Mouse (Mus musculus) lung, adult 2 months (tissue): ENCODE results near the gene Gm21970.

Experiments used
- CTCF ChIP-seq: fragments of 200-500 bp; IDR thresholded peaks from 2 replicates; pipeline ENCODE4 v1.5.1; 2011; ENCODE audit warnings: mild to moderate bottlenecking, low read length, control low read depth; ENCODE audit not compliant: insufficient read depth
- POLR2A ChIP-seq: fragments of 200-500 bp; IDR thresholded peaks from 2 replicates; pipeline ENCODE4 v1.6.1; 2011; ENCODE audit warnings: low read depth, mild to moderate bottlenecking, control low read depth, low read length, borderline replicate concordance; ENCODE audit errors: extremely low read depth

- no peak for TF ChIP-seq POLR2A
- no peak for TF ChIP-seq CTCF
Measured at GRCm38 (mm10) chr16:91416357-91416756, 24.8 kb downstream of the Gm21970 start.
